Mouse (Mus musculus): ENCODE results near the gene Gm47289. TPM values are rescaled to one million over a fixed set of nuclear protein-coding genes. Genes with fewer than 3 reads are reported as not detected.

The Gm47289 gene
- total and polyA plus RNA-seq, 2 experiments from 2014 or later = not detected

DNA sequence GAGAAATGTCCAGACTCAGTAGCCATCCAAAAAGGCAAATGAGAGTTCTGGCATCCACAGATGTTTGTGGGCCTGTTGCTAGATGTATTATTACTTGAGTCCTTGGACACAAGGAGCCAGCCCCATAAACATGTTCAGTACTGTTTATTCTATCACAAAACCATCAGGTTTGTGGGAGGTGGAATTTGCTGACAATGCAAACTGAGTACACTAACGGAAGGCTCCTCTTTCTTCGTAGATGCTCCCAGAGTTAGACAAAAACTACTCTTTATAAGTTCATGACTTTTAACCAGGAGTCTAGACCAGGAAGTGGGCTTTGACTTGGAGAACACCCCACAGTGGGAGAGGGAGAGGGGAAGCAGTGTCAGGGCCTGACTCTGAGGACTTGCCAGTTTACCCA is 8.6 kb downstream of the Gm47289 start:
- no peaks in the 10 kb centered on the region for H3K36me3 ChIP-seq (ENCODE audit: insufficient read depth, low read length)
- H3K9me3 ChIP-seq (ENCODE audit: low read length) = no peaks in the 10 kb centered on the region
- H3K4me1 ChIP-seq (ENCODE audit: insufficient read depth, low read length) = no peaks in the 10 kb centered on the region
- no peaks in the 10 kb centered on the region for H3K27me3 ChIP-seq (ENCODE audit: insufficient read depth, low read length)
- no peak overlapping the region for H3K4me3 ChIP-seq (ENCODE audit: low read depth, low read length)
- H3K9ac ChIP-seq (replicated peaks; ENCODE audit: low read length, poor library complexity, severe bottlenecking) = no peak overlapping the region
- no peak for DNase-seq (ENCODE audit: low spot score)
- H3K4me2 ChIP-seq (ENCODE audit: low read depth, low read length, poor library complexity, severe bottlenecking) = no peak overlapping the region
- no peak for TF ChIP-seq CTCF (IDR thresholded peaks at IDR 0.05)
- no peak overlapping the region for H3K27ac ChIP-seq (ENCODE audit: low read depth, low read length)
- 96% methylated on average over 2 of the region's 2 CpGs for WGBS
- no peak for ATAC-seq (ENCODE audit: low FRiP score)

DNA sequence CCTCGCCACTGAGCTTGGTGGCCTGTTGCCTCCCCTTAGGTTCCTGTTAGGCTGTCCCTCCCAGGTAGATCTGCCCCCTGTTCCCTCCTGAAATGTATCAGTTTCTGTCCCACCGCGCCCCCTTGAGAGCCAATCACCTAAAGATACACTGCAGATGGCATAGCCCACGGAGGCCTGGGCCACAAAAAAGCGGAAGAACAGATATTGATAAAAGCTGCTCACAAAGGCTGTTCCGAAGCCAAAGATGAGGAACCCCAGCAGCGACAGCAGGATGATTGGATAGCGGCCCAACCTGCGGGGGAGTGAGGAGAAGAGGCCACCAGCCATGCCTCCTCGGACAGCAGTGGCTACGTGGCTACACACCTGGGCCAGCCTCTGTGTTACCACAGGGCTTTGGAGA is 20.3 kb downstream of the Gm47289 start:
- no peak overlapping the region for H3K9ac ChIP-seq (replicated peaks; ENCODE audit: low read length, poor library complexity, severe bottlenecking)
- no peaks in the 10 kb centered on the region for H3K9me3 ChIP-seq (ENCODE audit: low read length)
- TF ChIP-seq CTCF (IDR thresholded peaks at IDR 0.05) = no peak
- ATAC-seq (ENCODE audit: low FRiP score) (no peak), DNase-seq (ENCODE audit: low spot score) (no peak)
- 93% methylated on average over 11 of the region's 11 CpGs for WGBS
- H3K4me3 ChIP-seq (ENCODE audit: low read depth, low read length) = no peak overlapping the region
- no peaks in the 10 kb centered on the region for H3K27me3 ChIP-seq (ENCODE audit: insufficient read depth, low read length)
- no peaks in the 10 kb centered on the region for H3K4me1 ChIP-seq (ENCODE audit: insufficient read depth, low read length)
- no peak overlapping the region for H3K27ac ChIP-seq (ENCODE audit: low read depth, low read length)
- no peak overlapping the region for H3K4me2 ChIP-seq (ENCODE audit: low read depth, low read length, poor library complexity, severe bottlenecking)
- H3K36me3 ChIP-seq (ENCODE audit: insufficient read depth, low read length) = no peaks in the 10 kb centered on the region

DNA sequence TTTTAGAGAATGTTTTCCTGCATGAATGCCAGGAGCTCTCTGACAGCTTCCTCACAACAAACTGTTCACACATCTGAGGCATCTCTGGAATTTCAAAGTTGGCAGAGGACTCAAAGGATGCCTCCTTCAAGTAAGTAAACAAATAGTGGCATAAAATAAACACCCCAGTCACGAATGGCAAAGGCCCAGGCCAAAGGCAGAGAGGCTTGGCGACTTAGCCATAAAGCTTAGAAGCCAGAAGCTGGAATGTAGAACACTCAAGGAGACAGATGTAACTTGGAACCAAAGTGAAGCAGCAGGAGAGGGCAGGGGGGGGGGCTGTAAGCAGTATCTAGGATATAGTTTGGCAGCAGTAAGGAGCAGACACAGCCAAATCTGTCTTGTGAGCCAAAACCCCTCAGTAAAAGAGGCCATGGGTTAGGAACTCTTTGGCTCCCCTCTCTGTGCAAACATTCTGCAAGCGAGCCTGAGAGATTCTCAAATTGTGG is 22.3 kb downstream of the Gm47289 start:
- ATAC-seq (ENCODE audit: low FRiP score) (no peak), DNase-seq (ENCODE audit: low spot score) (peak; percentile 68)
- H3K9ac ChIP-seq (replicated peaks; ENCODE audit: low read length, poor library complexity, severe bottlenecking) = no peak overlapping the region
- TF ChIP-seq CTCF (IDR thresholded peaks at IDR 0.05) = no peak
- no peak overlapping the region for H3K4me3 ChIP-seq (ENCODE audit: low read depth, low read length)
- H3K36me3 ChIP-seq (ENCODE audit: insufficient read depth, low read length) = no peaks in the 10 kb centered on the region
- H3K27me3 ChIP-seq (ENCODE audit: insufficient read depth, low read length) = no peaks in the 10 kb centered on the region
- H3K27ac ChIP-seq (ENCODE audit: low read depth, low read length) = no peak overlapping the region
- no peaks in the 10 kb centered on the region for H3K4me1 ChIP-seq (ENCODE audit: insufficient read depth, low read length)
- no peaks in the 10 kb centered on the region for H3K9me3 ChIP-seq (ENCODE audit: low read length)
- WGBS = 38% methylated on average over 3 of the region's 3 CpGs
- H3K4me2 ChIP-seq (ENCODE audit: low read depth, low read length, poor library complexity, severe bottlenecking) = no peak overlapping the region

DNA sequence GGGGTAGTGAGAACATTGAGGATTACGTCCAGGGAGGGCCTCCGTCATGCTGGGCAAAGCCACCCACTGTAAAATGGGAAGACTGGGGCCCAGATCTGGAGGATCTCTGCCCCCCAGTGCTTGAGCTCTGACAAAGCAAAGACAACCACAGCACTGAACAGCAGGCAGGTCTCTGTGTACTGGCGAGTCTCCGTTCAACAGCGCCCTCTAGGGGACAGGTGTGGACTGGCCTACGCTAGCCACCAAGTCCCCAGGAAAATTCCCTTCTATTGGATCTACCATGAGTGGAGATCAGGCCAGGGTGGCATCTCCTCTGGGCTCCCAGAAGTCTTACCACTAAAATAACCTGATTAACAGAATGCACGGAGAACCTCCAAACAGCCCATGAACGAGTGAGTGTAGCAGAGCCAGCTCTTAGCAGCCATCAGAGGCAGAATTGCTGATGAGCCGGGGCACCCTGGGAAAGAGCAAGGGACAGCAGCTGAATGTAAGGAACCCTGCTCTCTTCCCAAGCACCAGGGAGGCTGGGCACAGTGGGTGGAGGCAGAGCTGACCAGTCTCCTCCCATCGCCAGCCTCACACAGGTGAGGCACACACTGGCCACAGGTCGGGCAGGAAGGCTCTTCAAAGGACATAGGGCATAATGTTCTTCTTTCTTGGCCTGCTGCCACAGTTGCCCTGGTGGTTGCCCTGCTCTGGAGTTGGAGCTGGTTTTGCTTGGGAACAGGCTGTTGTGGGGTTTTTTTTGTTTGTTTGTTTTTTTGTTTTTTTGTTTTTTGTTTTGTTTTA is 33.4 kb downstream of the Gm47289 start:
- no peaks in the 10 kb centered on the region for H3K9me3 ChIP-seq (ENCODE audit: low read length)
- no peak overlapping the region for H3K4me2 ChIP-seq (ENCODE audit: low read depth, low read length, poor library complexity, severe bottlenecking)
- H3K4me3 ChIP-seq (ENCODE audit: low read depth, low read length) = no peak overlapping the region
- H3K9ac ChIP-seq (replicated peaks; ENCODE audit: low read length, poor library complexity, severe bottlenecking) = no peak overlapping the region
- no peak overlapping the region for H3K27ac ChIP-seq (ENCODE audit: low read depth, low read length)
- H3K4me1 ChIP-seq (ENCODE audit: insufficient read depth, low read length) = no peaks in the 10 kb centered on the region
- no peaks in the 10 kb centered on the region for H3K36me3 ChIP-seq (ENCODE audit: insufficient read depth, low read length)
- H3K27me3 ChIP-seq (ENCODE audit: insufficient read depth, low read length) = no peaks in the 10 kb centered on the region
- TF ChIP-seq CTCF (IDR thresholded peaks at IDR 0.05) = peak; percentile 68
- ATAC-seq (ENCODE audit: low FRiP score) (no peak), DNase-seq (ENCODE audit: low spot score) (peak; percentile 27)
- WGBS = 37% methylated on average over 11 of the region's 11 CpGs

DNA sequence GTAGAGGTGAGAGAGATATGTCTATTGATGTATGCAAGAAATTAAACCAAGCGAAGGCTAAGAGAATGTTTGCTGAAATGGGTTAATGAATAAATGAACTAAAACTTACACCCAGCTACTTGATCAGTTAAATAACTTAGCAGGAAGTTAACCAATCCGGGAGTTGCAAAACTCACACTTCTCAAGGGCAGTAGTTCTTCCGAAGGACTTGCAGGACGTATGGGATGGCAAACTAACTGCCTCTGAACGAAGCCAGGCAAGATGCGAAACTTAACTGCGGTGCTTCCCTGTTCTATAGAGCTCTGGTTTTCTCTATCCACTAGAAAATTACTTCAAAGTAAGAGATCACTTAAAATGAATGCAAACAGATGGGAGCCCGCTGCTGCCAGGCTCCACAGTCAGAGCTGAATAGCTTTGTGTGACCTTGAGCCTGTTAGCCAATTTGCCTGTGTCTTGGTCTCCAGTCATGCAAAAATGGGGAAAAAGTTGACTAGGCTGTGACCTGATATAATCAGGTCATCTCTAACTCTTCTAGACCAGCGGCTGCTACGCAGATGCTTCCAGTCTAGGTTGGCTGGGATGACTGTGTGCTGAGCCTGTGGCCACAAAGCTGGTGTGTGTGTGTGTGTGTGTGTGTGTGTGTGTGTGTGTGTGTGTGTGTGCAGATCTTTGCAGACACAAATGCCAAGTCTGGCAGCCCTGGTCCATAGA is 40.3 kb downstream of the Gm47289 start:
- no peak for TF ChIP-seq CTCF (IDR thresholded peaks at IDR 0.05)
- 77% methylated on average over 10 of the region's 10 CpGs for WGBS
- peak; percentile 46 for DNase-seq (ENCODE audit: low spot score)

DNA sequence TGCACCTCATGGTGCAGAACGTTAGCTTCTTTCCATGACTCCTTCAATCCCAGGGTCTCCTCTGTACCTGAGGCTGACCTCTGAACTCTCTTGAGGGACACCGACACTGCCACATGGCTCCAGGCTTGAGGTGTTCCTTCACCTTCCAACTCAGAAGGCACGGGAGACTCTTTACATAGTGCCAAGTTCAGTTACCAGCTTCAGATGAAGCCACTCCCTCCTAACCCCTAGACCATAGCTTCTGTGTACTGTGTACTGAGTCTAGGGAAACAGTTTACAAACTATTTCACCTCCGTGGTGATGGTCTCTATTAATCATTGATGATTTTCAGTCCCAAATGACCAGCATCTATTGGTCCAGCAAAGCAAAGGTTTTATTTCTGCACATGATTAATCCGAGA is 42.7 kb downstream of the Gm47289 start:
- 93% methylated on average over 5 of the region's 5 CpGs for WGBS
- no peak for ATAC-seq (ENCODE audit: low FRiP score)

More for the DNA sequence above, 40.3 kb downstream of the Gm47289 start:
- Histone ChIP-seq H3K27me3 (ENCODE audit: insufficient read depth, low read length) (no peaks in the 10 kb centered on the region), H3K4me3 (ENCODE audit: low read depth, low read length) (no peak overlapping the region), H3K9me3 (ENCODE audit: low read length) (no peaks in the 10 kb centered on the region), H3K4me1 (ENCODE audit: insufficient read depth, low read length) (no peaks in the 10 kb centered on the region), H3K27ac (ENCODE audit: low read depth, low read length) (no peak overlapping the region), H3K36me3 (ENCODE audit: insufficient read depth, low read length) (no peaks in the 10 kb centered on the region), H3K9ac (replicated peaks; ENCODE audit: low read length, poor library complexity, severe bottlenecking) (no peak overlapping the region), H3K4me2 (ENCODE audit: low read depth, low read length, poor library complexity, severe bottlenecking) (no peak overlapping the region)
- ATAC-seq (ENCODE audit: low FRiP score) = no peak

More for the DNA sequence above, 42.7 kb downstream of the Gm47289 start:
- no peak for TF ChIP-seq CTCF (IDR thresholded peaks at IDR 0.05)
- H3K27me3 ChIP-seq (ENCODE audit: insufficient read depth, low read length) = no peaks in the 10 kb centered on the region
- no peaks in the 10 kb centered on the region for H3K9me3 ChIP-seq (ENCODE audit: low read length)
- H3K36me3 ChIP-seq (ENCODE audit: insufficient read depth, low read length) = no peaks in the 10 kb centered on the region
- no peak overlapping the region for H3K4me3 ChIP-seq (ENCODE audit: low read depth, low read length)
- H3K27ac ChIP-seq (ENCODE audit: low read depth, low read length) = no peak overlapping the region
- no peak overlapping the region for H3K9ac ChIP-seq (replicated peaks; ENCODE audit: low read length, poor library complexity, severe bottlenecking)
- no peak overlapping the region for H3K4me2 ChIP-seq (ENCODE audit: low read depth, low read length, poor library complexity, severe bottlenecking)
- DNase-seq (ENCODE audit: low spot score) = no peak
- no peaks in the 10 kb centered on the region for H3K4me1 ChIP-seq (ENCODE audit: insufficient read depth, low read length)

Data from midbrain, postnatal 0 days (tissue).